Mouse (Mus musculus): ENCODE results near the gene Relt. TPM values are rescaled to one million over a fixed set of nuclear protein-coding genes. Genes with fewer than 3 reads are reported as not detected.

Gene Relt
- total RNA-seq, 2 experiments from 2014 or later = 11.6 to 12.9 TPM

- no peak for ATAC-seq (replicated peaks; ENCODE audit: low FRiP score, poor library complexity, severe bottlenecking)
Observed at GRCm38 (mm10) chr7:100816759-100817441, 46.3 kb downstream of the Relt start.

- no peak for ATAC-seq (replicated peaks; ENCODE audit: low FRiP score, poor library complexity, severe bottlenecking)
Observed at GRCm38 (mm10) chr7:100815900-100816570, 47.2 kb downstream of the Relt start.

GRCm38 (mm10) chr7:100812641-100813040, 50.6 kb downstream of the Relt start:
- ATAC-seq (replicated peaks; ENCODE audit: low FRiP score, poor library complexity, severe bottlenecking) = no peak

- no peak for ATAC-seq (replicated peaks; ENCODE audit: low FRiP score, poor library complexity, severe bottlenecking)
Observed at GRCm38 (mm10) chr7:100811912-100812311, 51.3 kb downstream of the Relt start.

- no peak for ATAC-seq (replicated peaks; ENCODE audit: low FRiP score, poor library complexity, severe bottlenecking)
Observed at GRCm38 (mm10) chr7:100805391-100805790, 57.9 kb downstream of the Relt start.

GRCm38 (mm10) chr7:100798810-100799209, 64.4 kb downstream of the Relt start:
- peak; percentile 87 for ATAC-seq (replicated peaks; ENCODE audit: low FRiP score, poor library complexity, severe bottlenecking)

Other genes with a start within 250 kb of the Relt start
- not detected in 2 replicates for gene Plekhb1, start 201.0 kb downstream of the Relt start, total RNA-seq (2015; ENCODE audit: low replicate concordance)
- not detected in 2 replicates for gene Plekhb1, start 201.0 kb downstream of the Relt start, total RNA-seq (2017; ENCODE audit: low replicate concordance)
- gene Fam168a, start 156.8 kb downstream of the Relt start, total RNA-seq (2015; ENCODE audit: low replicate concordance) = 7.9 and 8.1 TPM in 2 replicates
- gene Fam168a, start 156.8 kb downstream of the Relt start, total RNA-seq (2017; ENCODE audit: low replicate concordance) = 3.4 and 5.9 TPM in 2 replicates
- gene Arhgef17, start 68.7 kb upstream of the Relt start, total RNA-seq (2015; ENCODE audit: low replicate concordance) = 0.58 TPM in 1 of 2 replicates, not detected in the other
- gene Arhgef17, start 68.7 kb upstream of the Relt start, total RNA-seq (2017; ENCODE audit: low replicate concordance) = not detected in 2 replicates
- gene P2ry6, start 111.2 kb upstream of the Relt start, total RNA-seq (2015; ENCODE audit: low replicate concordance) = 3.3 and 6.1 TPM in 2 replicates
- 0.42 and 0.94 TPM in 2 replicates for gene P2ry6, start 111.2 kb upstream of the Relt start, total RNA-seq (2017; ENCODE audit: low replicate concordance)
- gene P2ry2, start 149.4 kb upstream of the Relt start, total RNA-seq (2015; ENCODE audit: low replicate concordance) = 0.38 and 1.3 TPM in 2 replicates
- gene P2ry2, start 149.4 kb upstream of the Relt start, total RNA-seq (2017; ENCODE audit: low replicate concordance) = 0.28 and 0.68 TPM in 2 replicates
- gene Fchsd2, start 229.4 kb upstream of the Relt start, total RNA-seq (2015; ENCODE audit: low replicate concordance) = 6.7 and 7.3 TPM in 2 replicates
- 3.1 and 12.8 TPM in 2 replicates for gene Fchsd2, start 229.4 kb upstream of the Relt start, total RNA-seq (2017; ENCODE audit: low replicate concordance)